Mouse (Mus musculus): Measurements from ENCODE around the gene Adora2b.

- TF ChIP-seq CTCF (IDR thresholded peaks at IDR 0.05; ENCODE audit: extremely low read depth, insufficient read depth, insufficient read length, insufficient replicate concordance), result no peak
- TF ChIP-seq POLR2A (IDR thresholded peaks at IDR 0.05; ENCODE audit: low read depth, low read length), result no peak
These were observed 45.3 kb downstream of the Adora2b start for GRCm38 (mm10) chr11:62294121-62294520.

Measured in spleen, adult 2 months (tissue).